Mouse (Mus musculus) urinary bladder, postnatal 10 days (tissue): ENCODE results near the gene Gper1.
A peak's percentile ranks its signal among the peaks of the same experiment; 100 is the strongest.

Source experiments
- DNase-seq: peaks from one replicate; pipeline ENCODE4 v3.0.0; 2022; ENCODE audit warnings: low spot score

Gene Gper1

GRCm38 (mm10) chr5:139423026-139423865, at the start of gene Gper1:
Gper1 (plus strand) TSS chr5:139423151.
- DNase-seq: no peak

- no peak for DNase-seq
Observed at GRCm38 (mm10) chr5:139373889-139374444, 49.0 kb upstream of the Gper1 start.

- no peak for DNase-seq
Observed at GRCm38 (mm10) chr5:139374841-139375240, 48.1 kb upstream of the Gper1 start.

- DNase-seq: no peak
Observed at GRCm38 (mm10) chr5:139377468-139378270, 45.3 kb upstream of the Gper1 start, which contains the start of gene Gpr146. Gpr146 (plus strand) TSS chr5:139377697.

GRCm38 (mm10) chr5:139378271-139378556, 44.7 kb upstream of the Gper1 start:
- DNase-seq: no peak

DNA sequence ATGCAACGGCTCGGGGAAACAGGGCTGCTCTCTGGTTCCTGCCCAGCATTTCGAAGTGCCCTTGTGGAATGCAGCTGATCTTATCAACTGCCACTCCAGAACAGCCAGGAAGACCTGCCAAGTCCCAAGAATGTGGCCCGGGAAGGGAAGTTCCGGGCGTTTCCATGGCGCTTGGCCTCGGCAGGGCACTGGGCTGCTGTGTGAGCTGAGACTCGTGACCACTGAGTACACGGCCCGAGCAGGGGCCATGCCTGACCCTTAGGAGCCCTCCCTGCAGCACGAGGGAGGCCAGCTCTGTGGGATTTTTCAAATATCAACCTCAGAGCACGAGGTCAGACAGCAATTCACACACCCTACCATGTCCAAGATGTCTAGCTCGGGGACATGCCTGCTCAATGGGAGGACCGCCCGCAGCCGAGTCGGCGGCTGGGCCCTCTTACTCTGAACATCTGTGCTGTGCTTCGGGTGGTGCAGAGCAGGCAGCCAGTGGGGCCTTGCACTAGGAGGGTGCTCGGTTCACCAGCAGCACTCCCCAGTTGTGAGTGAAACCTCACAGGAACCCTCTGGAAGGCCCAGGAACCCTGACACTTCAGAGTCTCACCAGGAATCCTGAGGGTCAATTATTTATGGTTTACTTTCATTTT, 43.8 kb upstream of the Gper1 start:
- DNase-seq: no peak

DNA sequence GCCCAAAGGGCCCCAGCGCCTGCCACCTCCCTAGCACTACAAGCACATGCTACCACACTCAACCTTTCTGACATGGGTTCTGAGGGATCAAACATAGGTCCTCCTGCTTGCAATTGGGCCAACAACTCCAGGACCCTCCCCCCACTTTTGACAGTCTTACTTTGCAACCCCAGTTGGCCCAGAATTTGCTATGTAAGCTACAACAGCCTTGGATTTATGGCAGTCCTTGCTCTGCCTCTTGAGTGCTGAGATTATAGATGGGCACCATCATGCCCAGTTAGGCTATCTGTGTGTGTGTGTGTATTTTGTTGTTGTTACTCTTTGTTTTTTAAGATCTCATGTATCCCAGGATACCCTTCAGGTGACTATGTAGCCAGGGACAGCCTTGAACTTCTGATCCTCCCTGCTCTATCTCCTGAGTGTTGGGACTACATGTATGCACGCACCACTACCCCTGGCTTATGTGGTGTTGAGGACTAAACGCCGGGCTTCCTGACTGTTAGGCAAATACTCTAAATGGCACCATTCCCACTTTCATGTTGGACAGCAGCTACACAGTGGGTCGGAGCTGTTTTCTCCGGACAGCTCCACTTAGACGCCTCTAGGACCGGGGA, 43.1 kb upstream of the Gper1 start:
- no peak for DNase-seq

DNA sequence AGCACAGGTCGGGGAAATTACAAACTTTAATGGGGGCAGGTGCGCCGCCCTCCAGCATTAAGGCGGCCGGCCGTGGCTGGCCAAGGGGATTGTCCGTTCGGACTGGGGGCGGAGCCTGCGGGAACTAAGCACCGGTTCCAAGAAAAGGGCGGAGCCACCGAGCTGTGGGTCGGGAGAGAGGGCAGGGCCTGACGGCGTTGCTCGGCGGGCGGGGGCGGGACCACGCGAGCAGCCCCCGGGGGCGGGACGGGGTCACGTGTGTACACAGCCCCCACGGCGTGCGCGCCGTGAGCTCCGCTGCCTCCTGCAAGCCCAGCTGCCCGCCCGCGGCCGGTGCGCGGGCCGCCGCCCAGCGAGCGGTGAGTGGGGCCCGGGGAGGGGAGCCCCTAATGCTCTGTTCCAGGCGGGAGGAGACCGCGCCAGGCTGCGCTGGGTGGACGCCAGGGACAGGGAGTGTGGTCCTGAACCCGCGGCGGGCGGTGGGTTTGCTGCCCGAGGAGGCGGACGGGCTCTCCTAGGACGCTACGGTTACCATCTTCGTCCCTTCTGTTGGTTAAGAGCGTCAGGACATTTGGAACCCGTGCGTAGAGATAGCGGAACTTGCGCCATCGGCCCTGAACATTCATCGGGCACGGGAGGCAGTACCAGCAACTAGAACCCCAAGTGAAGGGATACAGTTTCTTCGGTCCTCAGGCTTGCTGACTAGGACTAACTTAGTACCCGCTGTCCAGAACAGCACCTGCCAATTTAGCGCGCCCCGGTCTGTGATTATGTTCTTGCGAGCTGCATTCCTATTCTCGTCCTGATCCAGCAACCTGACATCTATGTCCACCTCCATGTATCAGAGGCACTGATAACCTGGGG, 42.3 kb upstream of the Gper1 start:
- peak; percentile 80 for DNase-seq

DNA sequence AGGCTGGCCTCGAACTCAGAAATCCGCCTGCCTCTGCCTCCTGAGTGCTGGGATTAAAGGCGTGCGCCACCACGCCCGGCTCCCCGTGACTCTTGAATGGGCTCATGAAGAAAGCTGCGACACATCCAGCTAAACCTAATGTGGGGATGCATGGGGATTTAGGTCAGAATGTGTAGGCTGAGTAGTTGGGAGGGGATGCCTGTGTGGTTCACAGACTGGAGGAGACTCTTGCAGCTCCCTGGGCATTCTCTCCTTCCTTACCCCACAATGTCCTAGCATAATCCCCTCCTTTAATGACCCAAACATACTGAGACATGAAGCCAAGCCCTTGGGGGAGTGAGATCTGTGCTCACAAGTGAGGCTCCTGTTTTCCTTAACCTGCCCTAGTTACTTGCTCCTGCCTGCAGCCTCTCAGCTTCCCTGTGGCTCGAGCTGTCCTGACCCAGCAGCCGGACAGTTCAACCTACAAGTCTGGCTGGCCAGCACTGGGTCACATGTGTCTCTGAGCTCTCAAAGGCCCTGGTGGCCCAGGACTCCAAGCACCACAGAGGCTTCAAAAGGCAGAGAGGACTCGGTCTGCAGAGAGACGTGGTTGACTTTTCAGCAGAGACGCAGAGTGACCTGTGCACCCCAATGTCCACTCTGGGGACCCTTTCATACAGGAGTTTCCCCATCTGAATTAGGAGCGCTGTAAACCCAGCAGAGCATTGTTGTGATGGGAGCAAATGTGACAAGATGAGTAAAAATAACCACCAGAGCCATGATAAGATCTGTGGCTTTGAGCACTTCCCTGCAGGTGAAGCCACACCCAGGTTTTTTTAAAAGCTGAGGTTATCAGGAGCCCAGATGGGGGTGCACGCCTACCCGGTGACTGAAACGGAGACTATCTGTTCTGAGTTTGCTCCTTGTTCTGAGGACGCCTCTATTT, 41.1 kb upstream of the Gper1 start:
- DNase-seq: no peak

DNA sequence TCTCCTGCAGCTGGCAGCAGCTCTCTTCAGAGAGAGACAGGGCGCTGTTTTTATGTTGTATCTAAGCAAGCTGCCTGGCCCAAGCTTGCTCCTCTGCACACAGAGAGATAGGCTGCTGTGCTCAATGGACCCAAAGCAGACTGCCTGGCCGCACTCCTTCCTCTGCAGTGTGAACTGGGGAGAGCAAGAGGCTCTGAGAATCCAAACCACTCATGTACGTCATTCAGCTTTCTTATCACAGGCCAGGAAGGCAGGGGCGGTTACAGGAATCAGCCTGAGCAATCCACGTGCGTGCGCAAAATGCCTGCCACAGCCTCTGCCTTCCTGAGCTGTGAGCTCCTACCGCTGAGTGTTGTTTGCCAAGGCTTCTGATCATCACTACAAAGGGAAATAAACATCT, 40.2 kb upstream of the Gper1 start:
- DNase-seq: no peak

GRCm38 (mm10) chr5:139383234-139383633, 39.7 kb upstream of the Gper1 start:
- DNase-seq: no peak

GRCm38 (mm10) chr5:139384531-139384930, 38.4 kb upstream of the Gper1 start:
- no peak for DNase-seq

DNA sequence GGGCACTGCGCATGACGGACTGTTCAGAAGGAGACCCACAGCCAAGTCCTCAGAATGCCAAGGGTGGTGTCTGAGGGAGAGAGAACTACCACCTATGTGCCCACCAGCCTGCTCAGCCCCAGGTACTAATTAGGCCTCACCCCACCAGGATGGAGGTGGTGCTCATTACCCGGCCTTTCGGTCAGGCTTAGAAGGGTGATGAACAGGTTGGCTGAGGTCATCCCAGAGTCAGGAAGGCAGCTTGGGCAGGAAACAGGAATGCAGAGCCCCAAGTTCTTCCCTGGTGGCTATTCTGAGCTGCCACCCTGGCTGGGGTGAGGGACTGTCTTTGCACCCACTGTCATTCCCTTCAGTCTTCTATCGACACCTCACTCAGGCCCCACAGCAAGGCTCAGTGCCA, 36.9 kb upstream of the Gper1 start:
- no peak for DNase-seq

DNA sequence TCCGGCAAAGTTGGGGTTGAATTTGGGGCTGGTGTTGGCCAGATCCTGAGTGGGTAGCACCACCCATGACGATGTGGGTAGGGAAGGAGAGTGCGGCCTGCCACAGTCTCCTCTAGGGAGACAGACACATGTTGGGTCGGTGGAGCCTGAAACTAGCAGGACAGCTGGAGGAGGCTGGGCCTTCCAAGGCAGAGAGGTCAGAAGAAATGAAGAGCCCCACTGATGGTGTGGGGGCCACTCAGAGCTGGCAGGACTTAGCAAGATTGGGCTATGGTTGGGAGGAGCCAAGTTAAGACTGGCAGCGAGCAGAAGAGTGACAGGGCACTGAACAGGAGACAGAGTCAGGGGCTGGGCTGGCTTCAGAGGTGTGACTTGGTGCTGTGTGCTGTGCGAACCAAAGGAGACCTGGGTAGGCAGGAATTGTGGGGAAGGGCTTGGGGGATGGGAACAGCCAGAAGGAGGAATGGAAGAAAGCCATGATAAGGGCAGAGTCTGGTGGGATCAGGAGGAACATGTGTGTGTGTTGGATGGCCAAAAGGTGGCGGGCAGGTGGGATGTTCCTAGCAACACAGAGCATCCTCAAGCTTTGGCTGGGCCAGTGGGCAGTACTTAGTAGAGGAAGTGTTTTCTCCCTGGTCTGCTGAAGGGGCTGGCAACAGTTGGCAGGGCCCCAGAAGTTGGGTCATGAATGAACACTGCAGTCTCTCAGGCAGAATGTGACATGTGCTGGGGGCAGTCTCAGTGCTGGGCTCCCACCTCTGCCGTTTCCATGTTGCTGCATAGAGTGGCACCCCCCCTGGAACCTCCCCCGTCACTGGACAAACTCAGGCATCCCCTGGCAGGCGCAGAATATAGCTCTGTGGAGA, 35.4 kb upstream of the Gper1 start:
- DNase-seq: no peak

- no peak for DNase-seq
Observed at GRCm38 (mm10) chr5:139388195-139388570, 34.8 kb upstream of the Gper1 start.

DNA sequence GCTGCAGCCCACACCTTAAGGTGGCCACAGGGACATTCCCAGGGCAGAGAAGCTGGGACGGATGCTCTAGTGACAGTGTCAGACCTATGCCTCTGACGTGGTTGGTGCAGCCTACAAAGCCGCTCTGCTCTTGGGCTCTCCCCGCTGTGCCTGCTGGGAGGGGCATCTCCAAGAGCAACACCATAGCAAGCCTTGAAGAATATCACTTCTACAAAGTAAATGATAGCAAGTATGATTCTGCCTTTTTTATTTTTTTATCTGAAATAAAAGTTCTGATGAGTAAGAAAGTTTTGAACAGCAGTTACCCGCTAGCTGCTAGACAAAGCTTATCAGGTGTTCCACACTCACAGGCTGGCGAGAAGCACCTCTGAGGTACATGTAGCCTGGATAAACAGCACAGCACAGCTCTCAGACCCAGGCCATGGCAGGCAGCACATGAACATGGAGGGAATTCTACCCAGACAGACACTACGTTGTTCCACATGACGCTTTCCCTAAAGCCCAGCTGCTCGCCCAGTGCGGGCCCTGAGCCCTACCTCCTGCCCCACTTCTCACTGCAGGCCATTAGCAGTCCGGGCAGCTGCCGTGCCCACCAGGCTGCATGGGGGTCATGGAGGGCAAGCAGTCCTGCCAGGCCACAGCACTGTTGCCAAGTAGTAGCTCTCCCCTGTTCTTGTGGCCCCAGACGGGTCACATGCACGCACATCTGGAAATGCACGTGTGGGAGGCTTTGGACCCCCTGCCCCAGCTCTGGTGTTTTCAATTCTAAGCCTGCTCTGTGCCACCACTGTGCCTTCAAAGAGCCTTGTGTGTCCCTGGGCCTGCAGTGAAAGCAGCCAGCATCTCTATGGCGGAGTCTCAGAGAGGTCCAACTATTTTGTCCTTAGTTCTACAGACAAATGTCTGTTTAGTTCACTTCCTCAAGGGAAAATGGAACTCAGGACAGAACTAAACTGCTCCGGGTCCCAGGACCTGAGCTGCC, 34.0 kb upstream of the Gper1 start:
- no peak for DNase-seq

DNA sequence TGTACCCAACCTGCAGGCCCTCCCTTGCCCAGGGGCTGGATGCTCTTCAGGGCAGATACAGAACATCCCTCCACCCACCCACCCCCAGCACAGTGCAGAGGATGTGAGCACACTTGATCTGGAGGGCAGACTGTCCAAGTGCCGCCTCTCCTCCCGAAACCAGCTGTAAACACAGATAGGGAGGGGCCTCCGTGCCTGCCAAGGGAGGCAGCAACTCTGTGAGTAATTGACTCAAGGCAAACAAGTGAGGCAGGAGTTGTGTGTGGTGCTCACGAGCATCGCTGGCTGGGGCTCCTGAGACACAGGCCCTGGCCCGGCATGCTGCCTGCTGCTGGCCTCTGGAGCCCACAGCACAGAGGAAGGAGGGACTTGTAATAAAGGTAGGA, 33.3 kb upstream of the Gper1 start:
- no peak for DNase-seq
